Mouse (Mus musculus) stomach, postnatal 0 days (tissue): ENCODE results near the gene Strip2.
A peak's percentile ranks its signal among the peaks of the same experiment; 100 is the strongest.

Experiments
- CTCF ChIP-seq: IDR thresholded peaks from 2 replicates; pipeline ENCODE4 v1.5.1; 2016; ENCODE audit warnings: antibody characterized with exemption, low read depth, mild to moderate bottlenecking, moderate library complexity
- EP300 ChIP-seq: optimal IDR thresholded peaks from 2 replicates; pipeline ENCODE3; 2016; ENCODE audit warnings: antibody characterized with exemption

DNA sequence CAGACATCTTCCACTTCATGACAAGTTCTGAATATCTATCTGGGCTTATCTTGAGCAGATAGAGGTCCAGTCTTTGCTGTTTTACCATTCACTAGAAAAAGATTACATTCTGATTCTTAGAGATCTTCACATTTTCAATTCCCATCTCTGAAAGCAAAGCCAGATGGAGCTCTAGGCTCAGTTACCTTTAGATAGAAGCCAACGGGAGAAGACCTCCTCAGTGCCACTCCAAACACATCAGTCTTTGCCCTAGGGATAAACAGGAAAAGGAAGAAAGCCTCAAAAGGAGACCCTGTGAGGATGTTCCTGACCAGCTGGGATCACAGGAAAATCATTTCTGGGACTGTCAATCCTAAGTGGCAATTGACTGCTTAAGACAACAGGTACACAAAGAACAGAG is 3.1 kb upstream of the Strip2 start:
- TF ChIP-seq CTCF (peak; percentile 41), EP300 (no peak)
